Mouse (Mus musculus) lung, embryonic 15.5 days (tissue): ENCODE measurements at regions not wholly inside any gene's neighbourhood (a gene's known extent, or its start where the extent isn't known, plus 50 kb on each side); places are given as distances from the start of the nearest gene placed in this dataset.

Source experiments
- ATAC-seq: fragments of 200-750 bp; cut with Nextera tagmentation; 2 replicates; pipeline ENCODE4 v1.8.0; 2017; ENCODE audit warnings: moderate number of reproducible peaks, borderline replicate concordance; ENCODE audit not compliant: low FRiP score, low TSS enrichment; ENCODE audit errors: extremely low read depth
- H3K27ac ChIP-seq: fragments of 300-500 bp; sonication (generic); 2 replicates; pipeline ENCODE4 v1.5.1; 2015; ENCODE audit warnings: moderate library complexity, mild to moderate bottlenecking, inconsistent platforms
- H3K27me3 ChIP-seq: fragments of 300-500 bp; sonication (generic); 2 replicates; pipeline ENCODE4 v1.6.1; 2015; ENCODE audit warnings: inconsistent platforms
- H3K36me3 ChIP-seq: fragments of 300-500 bp; sonication (generic); 2 replicates; pipeline ENCODE4 v1.6.1; 2015; ENCODE audit warnings: inconsistent platforms
- H3K4me1 ChIP-seq: fragments of 300-500 bp; sonication (generic); 2 replicates; pipeline ENCODE4 v1.6.1; 2015; ENCODE audit warnings: inconsistent platforms
- H3K4me2 ChIP-seq: fragments of 300-500 bp; sonication (generic); 2 replicates; pipeline ENCODE4 v1.6.1; 2015; ENCODE audit warnings: inconsistent platforms, mild to moderate bottlenecking, moderate library complexity
- H3K4me3 ChIP-seq: fragments of 300-500 bp; sonication (generic); 2 replicates; pipeline ENCODE4 v1.5.1; 2015; ENCODE audit warnings: mild to moderate bottlenecking, inconsistent platforms
- H3K9ac ChIP-seq: fragments of 300-500 bp; sonication (generic); 2 replicates; pipeline ENCODE4 v1.6.1; 2015; ENCODE audit warnings: inconsistent platforms
- H3K9me3 ChIP-seq: fragments of 300-500 bp; sonication (generic); 2 replicates; pipeline ENCODE4 v1.6.1; 2016; ENCODE audit warnings: inconsistent platforms
- WGBS: fragments of 180-500 bp; shearing (Covaris S2); methylation state at CpG from one replicate; pipeline ENCODE4 v1.1.7; 2015; 5-methylcytosine and 5-hydroxymethylcytosine counted together

- Histone ChIP-seq H3K27ac (0 out of 2 replicates have a peak overlapping the region, but pooled peaks have one; percentile 16), H3K36me3 (no peaks in the 10 kb centered on the region), H3K4me2 (no peak overlapping the region), H3K27me3 (no peaks in the 10 kb centered on the region), H3K9me3 (no peaks in the 10 kb centered on the region), H3K9ac (no peak overlapping the region), H3K4me1 (peaks cover 19% of the 10 kb centered on the region), H3K4me3 (no peak overlapping the region)
- peak; percentile 11; the same call in 1 of the 2 replicates for ATAC-seq
- 9% methylated on average over 4 of the region's 4 CpGs for WGBS
Measured at GRCm38 (mm10) chr8:80253541-80253940, 195.7 kb upstream of the Hhip start.

- Histone ChIP-seq H3K4me3 (no peak overlapping the region), H3K27me3 (no peaks in the 10 kb centered on the region), H3K4me2 (no peak overlapping the region), H3K9ac (no peak overlapping the region), H3K36me3 (no peaks in the 10 kb centered on the region), H3K4me1 (peaks cover 19% of the 10 kb centered on the region), H3K9me3 (no peaks in the 10 kb centered on the region), H3K27ac (no peak overlapping the region)
- no peak for ATAC-seq
- 34% methylated on average over 3 of the region's 3 CpGs for WGBS
Measured at GRCm38 (mm10) chr8:80251595-80251994, 193.8 kb upstream of the Hhip start.

GRCm38 (mm10) chr8:80250305-80251161, 192.7 kb upstream of the Hhip start:
- H3K36me3 ChIP-seq, result no peaks in the 10 kb centered on the region
- WGBS, result 82% methylated on average over 7 of the region's 7 CpGs
- ATAC-seq, result peak; percentile 46; the same call in 1 of the 2 replicates
- H3K9ac ChIP-seq, result no peak overlapping the region
- H3K4me1 ChIP-seq, result peaks cover 19% of the 10 kb centered on the region
- no peak overlapping the region for H3K27ac ChIP-seq
- no peaks in the 10 kb centered on the region for H3K9me3 ChIP-seq
- H3K27me3 ChIP-seq, result no peaks in the 10 kb centered on the region
- no peak overlapping the region for H3K4me2 ChIP-seq
- no peak overlapping the region for H3K4me3 ChIP-seq

GRCm38 (mm10) chr8:80249762-80250161, 192.0 kb upstream of the Hhip start:
- no peaks in the 10 kb centered on the region for H3K36me3 ChIP-seq
- no peak overlapping the region for H3K4me3 ChIP-seq
- no peak overlapping the region for H3K27ac ChIP-seq
- no peak for ATAC-seq
- no peak overlapping the region for H3K9ac ChIP-seq
- no peaks in the 10 kb centered on the region for H3K27me3 ChIP-seq
- 59% methylated on average over 2 of the region's 2 CpGs for whole genome bisulfite sequencing
- H3K4me2 ChIP-seq, result no peak overlapping the region
- peaks cover 19% of the 10 kb centered on the region for H3K4me1 ChIP-seq
- H3K9me3 ChIP-seq, result no peaks in the 10 kb centered on the region

GRCm38 (mm10) chr8:80239879-80240278, 182.1 kb upstream of the Hhip start:
- ATAC-seq, result peak; percentile 69
- WGBS, result 49% methylated on average over 4 of the region's 4 CpGs

GRCm38 (mm10) chr8:80210361-80210760, 152.6 kb upstream of the Hhip start:
- H3K27me3 ChIP-seq, result no peaks in the 10 kb centered on the region
- peaks cover 5% of the 10 kb centered on the region for H3K4me1 ChIP-seq
- no peak overlapping the region for H3K9ac ChIP-seq
- H3K4me3 ChIP-seq, result no peak overlapping the region
- no peaks in the 10 kb centered on the region for H3K36me3 ChIP-seq
- peak overlapping the region; percentile 24; the same call in 1 of the 2 replicates for H3K27ac ChIP-seq
- WGBS, result 44% methylated on average over 1 of the region's 1 CpGs
- no peak overlapping the region for H3K4me2 ChIP-seq
- ATAC-seq, result no peak
- H3K9me3 ChIP-seq, result no peaks in the 10 kb centered on the region

More at GRCm38 (mm10) chr8:80239879-80240278, 182.1 kb upstream of the Hhip start:
- H3K4me1 ChIP-seq, result peaks cover 5% of the 10 kb centered on the region; the same call in 1 of the 2 replicates
- H3K27ac ChIP-seq, result peak overlapping the region; percentile 50; the same call in 1 of the 2 replicates
- H3K9me3 ChIP-seq, result no peaks in the 10 kb centered on the region
- no peak overlapping the region for H3K4me3 ChIP-seq
- H3K9ac ChIP-seq, result no peak overlapping the region
- no peak overlapping the region for H3K4me2 ChIP-seq
- no peaks in the 10 kb centered on the region for H3K36me3 ChIP-seq
- no peaks in the 10 kb centered on the region for H3K27me3 ChIP-seq

GRCm38 (mm10) chr8:80204678-80205654, 147.2 kb upstream of the Hhip start:
- Histone ChIP-seq H3K4me2 (no peak overlapping the region), H3K36me3 (no peaks in the 10 kb centered on the region), H3K4me3 (no peak overlapping the region), H3K27ac (peak overlapping the region; percentile 74; the same call in 1 of the 2 replicates), H3K27me3 (no peaks in the 10 kb centered on the region), H3K9me3 (no peaks in the 10 kb centered on the region), H3K4me1 (peaks cover 11% of the 10 kb centered on the region; the same call in 1 of the 2 replicates), H3K9ac (no peak overlapping the region)
- no peak for ATAC-seq
- WGBS, result 58% methylated on average over 15 of the region's 15 CpGs

GRCm38 (mm10) chr8:80203769-80204677, 146.2 kb upstream of the Hhip start:
- H3K27ac ChIP-seq, result peak overlapping the region; percentile 74
- no peaks in the 10 kb centered on the region for H3K36me3 ChIP-seq
- peak; percentile 94 for ATAC-seq
- H3K27me3 ChIP-seq, result no peaks in the 10 kb centered on the region
- H3K4me2 ChIP-seq, result no peak overlapping the region
- H3K9me3 ChIP-seq, result no peaks in the 10 kb centered on the region
- H3K9ac ChIP-seq, result no peak overlapping the region
- 51% methylated on average over 4 of the region's 4 CpGs for WGBS
- no peak overlapping the region for H3K4me3 ChIP-seq
- peaks cover 11% of the 10 kb centered on the region; the same call in 1 of the 2 replicates for H3K4me1 ChIP-seq

- Histone ChIP-seq H3K9ac (no peak overlapping the region), H3K27ac (no peak overlapping the region), H3K4me3 (no peak overlapping the region), H3K4me1 (no peaks in the 10 kb centered on the region), H3K4me2 (no peak overlapping the region), H3K27me3 (no peaks in the 10 kb centered on the region), H3K9me3 (no peaks in the 10 kb centered on the region), H3K36me3 (no peaks in the 10 kb centered on the region)
- 75% methylated on average over 4 of the region's 4 CpGs for WGBS
- ATAC-seq, result no peak
Measured at GRCm38 (mm10) chr8:80197680-80198079, 139.9 kb upstream of the Hhip start.

- no peak overlapping the region for H3K9ac ChIP-seq
- no peak overlapping the region for H3K4me2 ChIP-seq
- H3K4me3 ChIP-seq, result no peak overlapping the region
- no peaks in the 10 kb centered on the region for H3K27me3 ChIP-seq
- no peaks in the 10 kb centered on the region for H3K9me3 ChIP-seq
- H3K4me1 ChIP-seq, result no peaks in the 10 kb centered on the region
- no peaks in the 10 kb centered on the region for H3K36me3 ChIP-seq
- no peak for ATAC-seq
- H3K27ac ChIP-seq, result no peak overlapping the region
- WGBS, result 60% methylated on average over 4 of the region's 4 CpGs
Measured at GRCm38 (mm10) chr8:80190510-80190908, 132.7 kb upstream of the Hhip start.
